Mouse (Mus musculus) myocyte (in vitro differentiated cells): ENCODE measurements around the gene Acyp1.

Source experiments
- CEBPB ChIP-seq: IDR thresholded peaks from 2 replicates; pipeline ENCODE4 v1.6.1; 2011; ENCODE audit warnings: mild to moderate bottlenecking, moderate library complexity; ENCODE audit not compliant: poor library complexity, insufficient read depth, severe bottlenecking
- E2F4 ChIP-seq: IDR thresholded peaks from one replicate; pipeline ENCODE4 v1.6.1; 2011; ENCODE audit warnings: mild to moderate bottlenecking, control low read depth, moderate library complexity; ENCODE audit not compliant: insufficient read depth
- MAX ChIP-seq: IDR thresholded peaks from one replicate; pipeline ENCODE4 v1.6.1; 2011; ENCODE audit warnings: low read depth, mild to moderate bottlenecking, control low read depth
- POLR2A ChIP-seq: IDR thresholded peaks from one replicate; pipeline ENCODE4 v1.6.1; 2011; ENCODE audit warnings: low read depth, mild to moderate bottlenecking, control low read depth, moderate library complexity; ENCODE audit not compliant: insufficient read length
- REST ChIP-seq: IDR thresholded peaks from one replicate; pipeline ENCODE4 v1.6.1; 2011; ENCODE audit warnings: mild to moderate bottlenecking, control low read depth, moderate library complexity; ENCODE audit not compliant: insufficient read depth, insufficient read length
- TCF3 ChIP-seq: IDR thresholded peaks from one replicate; pipeline ENCODE4 v1.6.1; 2011; ENCODE audit warnings: low read depth, control low read depth; ENCODE audit not compliant: insufficient read length
- USF1 ChIP-seq: IDR thresholded peaks from one replicate; pipeline ENCODE4 v1.6.1; 2011; ENCODE audit warnings: low read depth, mild to moderate bottlenecking, control low read depth, moderate library complexity

- no peak for TF ChIP-seq POLR2A
- TF ChIP-seq E2F4, result no peak
- TF ChIP-seq TCF3, result no peak
- TF ChIP-seq CEBPB, result no peak
- TF ChIP-seq MAX, result no peak
- TF ChIP-seq USF1, result no peak
- no peak for TF ChIP-seq REST
Observed at GRCm38 (mm10) chr12:85280845-85281651, 7.2 kb downstream of the Acyp1 start.
